Mouse (Mus musculus) embryonic facial prominence, embryonic 13.5 days (tissue): ENCODE results near the gene Kif27. TPM values are rescaled to one million over a fixed set of nuclear protein-coding genes. Genes with fewer than 3 reads are reported as not detected.

ENCODE experiments used
- ATAC-seq: fragments of 200-750 bp; cut with Nextera tagmentation; 2 replicates; pipeline ENCODE4 v1.8.0; 2017; ENCODE audit warnings: low read depth; ENCODE audit not compliant: insufficient number of reproducible peaks, insufficient read depth, low FRiP score, low TSS enrichment
- H3K27ac ChIP-seq: fragments of 300-500 bp; sonication (generic); 2 replicates; pipeline ENCODE4 v1.5.1; 2015; ENCODE audit warnings: moderate library complexity, mild to moderate bottlenecking, inconsistent platforms
- H3K27me3 ChIP-seq: fragments of 300-500 bp; sonication (generic); 2 replicates; pipeline ENCODE4 v1.6.1; 2015; ENCODE audit warnings: mild to moderate bottlenecking, inconsistent platforms
- H3K36me3 ChIP-seq: fragments of 300-500 bp; sonication (generic); 2 replicates; pipeline ENCODE4 v1.6.1; 2015; ENCODE audit warnings: mild to moderate bottlenecking, inconsistent platforms
- H3K4me1 ChIP-seq: fragments of 300-500 bp; sonication (generic); 2 replicates; pipeline ENCODE4 v1.6.1; 2015; ENCODE audit warnings: inconsistent platforms
- H3K4me2 ChIP-seq: fragments of 300-500 bp; sonication (generic); 2 replicates; pipeline ENCODE4 v1.6.1; 2015; ENCODE audit warnings: moderate library complexity, mild to moderate bottlenecking, inconsistent platforms
- H3K4me3 ChIP-seq: fragments of 300-500 bp; sonication (generic); 2 replicates; pipeline ENCODE4 v1.5.1; 2015; ENCODE audit warnings: mild to moderate bottlenecking, inconsistent platforms
- H3K9ac ChIP-seq: fragments of 300-500 bp; sonication (generic); 2 replicates; pipeline ENCODE4 v1.6.1; 2015; ENCODE audit warnings: mild to moderate bottlenecking, inconsistent platforms
- H3K9me3 ChIP-seq: fragments of 300-500 bp; sonication (generic); 2 replicates; pipeline ENCODE4 v1.6.1; 2016; ENCODE audit warnings: inconsistent platforms
- WGBS: fragments of 180-500 bp; shearing (Covaris S2); methylation state at CpG from one replicate; pipeline ENCODE4 v1.1.7; 2015; ENCODE audit warnings: mixed read lengths; 5-methylcytosine and 5-hydroxymethylcytosine counted together
- polyA plus RNA-seq: library from polyadenylated mRNA; unstranded; fragments of >200 nt; fragmentation: Nextera tagmentation; extraction: Ambion mirVana; gene quantifications from 2 replicates; pipeline ENCODE4 v1.2.1, GENCODE M21; 2015

Gene Kif27
- polyA plus RNA-seq, 1 experiment from 2014 or later, result 0.98 TPM

GRCm38 (mm10) chr13:58302421-58303145 is 56.3 kb downstream of the Kif27 start:
- no peak overlapping the region for H3K4me2 ChIP-seq
- 84% methylated on average over 9 of the region's 9 CpGs for WGBS
- H3K9me3 ChIP-seq, result no peaks in the 10 kb centered on the region
- H3K36me3 ChIP-seq, result no peaks in the 10 kb centered on the region
- H3K4me3 ChIP-seq, result no peak overlapping the region
- no peak for ATAC-seq
- H3K27me3 ChIP-seq, result no peaks in the 10 kb centered on the region
- no peak overlapping the region for H3K27ac ChIP-seq
- no peak overlapping the region for H3K9ac ChIP-seq
- no peaks in the 10 kb centered on the region; the same call in 1 of the 2 replicates for H3K4me1 ChIP-seq

GRCm38 (mm10) chr13:58301961-58302360 is 57.0 kb downstream of the Kif27 start:
- no peak for ATAC-seq
- Histone ChIP-seq H3K9ac (no peak overlapping the region), H3K9me3 (no peaks in the 10 kb centered on the region), H3K4me1 (no peaks in the 10 kb centered on the region; the same call in 1 of the 2 replicates), H3K27me3 (no peaks in the 10 kb centered on the region), H3K4me3 (no peak overlapping the region), H3K36me3 (no peaks in the 10 kb centered on the region), H3K4me2 (no peak overlapping the region), H3K27ac (no peak overlapping the region)
- 92% methylated on average over 6 of the region's 6 CpGs for WGBS

- no peaks in the 10 kb centered on the region for H3K4me1 ChIP-seq
- H3K4me2 ChIP-seq, result no peak overlapping the region
- WGBS, result 85% methylated on average over 3 of the region's 3 CpGs
- H3K9ac ChIP-seq, result no peak overlapping the region
- no peaks in the 10 kb centered on the region for H3K27me3 ChIP-seq
- no peak overlapping the region for H3K4me3 ChIP-seq
- H3K36me3 ChIP-seq, result no peaks in the 10 kb centered on the region
- ATAC-seq, result no peak
- no peak overlapping the region for H3K27ac ChIP-seq
- no peaks in the 10 kb centered on the region for H3K9me3 ChIP-seq
These were observed 60.2 kb downstream of the Kif27 start for GRCm38 (mm10) chr13:58298756-58299155.

- WGBS, result 54% methylated on average over 3 of the region's 3 CpGs
- H3K36me3 ChIP-seq, result no peaks in the 10 kb centered on the region
These were observed 63.3 kb downstream of the Kif27 start for GRCm38 (mm10) chr13:58295582-58295981.

GRCm38 (mm10) chr13:58292811-58293210 is 66.1 kb downstream of the Kif27 start:
- no peaks in the 10 kb centered on the region for H3K9me3 ChIP-seq
- no peak overlapping the region for H3K4me3 ChIP-seq
- H3K27ac ChIP-seq, result no peak overlapping the region
- WGBS, result 11% methylated on average over 5 of the region's 5 CpGs
- H3K9ac ChIP-seq, result no peak overlapping the region
- no peaks in the 10 kb centered on the region for H3K27me3 ChIP-seq
- no peak overlapping the region for H3K4me2 ChIP-seq
- H3K4me1 ChIP-seq, result 0 out of 2 replicates have a peak, but pooled peaks cover 3% of the 10 kb centered on the region
- no peaks in the 10 kb centered on the region for H3K36me3 ChIP-seq
- no peak for ATAC-seq

More at GRCm38 (mm10) chr13:58295582-58295981, 63.3 kb downstream of the Kif27 start:
- H3K27me3 ChIP-seq, result no peaks in the 10 kb centered on the region
- no peak overlapping the region for H3K4me3 ChIP-seq
- no peak for ATAC-seq
- H3K9me3 ChIP-seq, result no peaks in the 10 kb centered on the region
- no peak overlapping the region for H3K4me2 ChIP-seq
- H3K9ac ChIP-seq, result no peak overlapping the region
- no peak overlapping the region for H3K27ac ChIP-seq
- 0 out of 2 replicates have a peak, but pooled peaks cover 3% of the 10 kb centered on the region for H3K4me1 ChIP-seq

- no peak overlapping the region for H3K27ac ChIP-seq
- H3K4me2 ChIP-seq, result no peak overlapping the region
- H3K27me3 ChIP-seq, result no peaks in the 10 kb centered on the region
- WGBS, result 82% methylated on average over 1 of the region's 1 CpGs
- 0 out of 2 replicates have a peak, but pooled peaks cover 3% of the 10 kb centered on the region for H3K4me1 ChIP-seq
- no peak for ATAC-seq
- H3K9ac ChIP-seq, result no peak overlapping the region
- H3K9me3 ChIP-seq, result no peaks in the 10 kb centered on the region
- H3K36me3 ChIP-seq, result no peaks in the 10 kb centered on the region
- H3K4me3 ChIP-seq, result no peak overlapping the region
These were observed 69.6 kb downstream of the Kif27 start for GRCm38 (mm10) chr13:58289308-58289707.

- no peak overlapping the region for H3K27ac ChIP-seq
- H3K9ac ChIP-seq, result no peak overlapping the region
- H3K4me3 ChIP-seq, result no peak overlapping the region
- H3K9me3 ChIP-seq, result no peaks in the 10 kb centered on the region
- peak overlapping the region; percentile 20; the same call in 1 of the 2 replicates for H3K4me2 ChIP-seq
- H3K27me3 ChIP-seq, result no peaks in the 10 kb centered on the region
- 11% methylated on average over 13 of the region's 13 CpGs for WGBS
- no peak for ATAC-seq
- H3K36me3 ChIP-seq, result no peaks in the 10 kb centered on the region
- H3K4me1 ChIP-seq, result 0 out of 2 replicates have a peak, but pooled peaks cover 2% of the 10 kb centered on the region
These were observed 71.1 kb downstream of the Kif27 start for GRCm38 (mm10) chr13:58287822-58288221.

- 61% methylated on average over 4 of the region's 4 CpGs for WGBS
- no peaks in the 10 kb centered on the region for H3K4me1 ChIP-seq
These were observed 75.5 kb downstream of the Kif27 start for GRCm38 (mm10) chr13:58283466-58283865.

GRCm38 (mm10) chr13:58281936-58282335 is 77.0 kb downstream of the Kif27 start:
- 67% methylated on average over 4 of the region's 4 CpGs for WGBS
- Histone ChIP-seq H3K4me1 (no peaks in the 10 kb centered on the region), H3K27me3 (no peaks in the 10 kb centered on the region)

More at GRCm38 (mm10) chr13:58283466-58283865, 75.5 kb downstream of the Kif27 start:
- no peaks in the 10 kb centered on the region for H3K9me3 ChIP-seq
- H3K9ac ChIP-seq, result no peak overlapping the region
- no peak overlapping the region for H3K4me3 ChIP-seq
- no peak for ATAC-seq
- no peaks in the 10 kb centered on the region for H3K27me3 ChIP-seq
- no peak overlapping the region for H3K27ac ChIP-seq
- H3K36me3 ChIP-seq, result no peaks in the 10 kb centered on the region
- H3K4me2 ChIP-seq, result no peak overlapping the region

GRCm38 (mm10) chr13:58280528-58280927 is 78.4 kb downstream of the Kif27 start:
- no peaks in the 10 kb centered on the region for H3K4me1 ChIP-seq
- no peak for ATAC-seq
- H3K4me3 ChIP-seq, result no peak overlapping the region
- peaks cover 11% of the 10 kb centered on the region for H3K27me3 ChIP-seq
- H3K27ac ChIP-seq, result no peak overlapping the region
- no peaks in the 10 kb centered on the region for H3K9me3 ChIP-seq
- 80% methylated on average over 3 of the region's 3 CpGs for WGBS
- no peak overlapping the region for H3K4me2 ChIP-seq
- H3K36me3 ChIP-seq, result no peaks in the 10 kb centered on the region
- H3K9ac ChIP-seq, result no peak overlapping the region

More at GRCm38 (mm10) chr13:58281936-58282335, 77.0 kb downstream of the Kif27 start:
- Histone ChIP-seq H3K36me3 (no peaks in the 10 kb centered on the region), H3K9ac (no peak overlapping the region), H3K27ac (no peak overlapping the region), H3K4me3 (no peak overlapping the region), H3K4me2 (no peak overlapping the region), H3K9me3 (no peaks in the 10 kb centered on the region)
- ATAC-seq, result no peak

GRCm38 (mm10) chr13:58276256-58276655 is 82.7 kb downstream of the Kif27 start:
- Histone ChIP-seq H3K4me2 (no peak overlapping the region), H3K9ac (no peak overlapping the region), H3K27ac (no peak overlapping the region), H3K36me3 (no peaks in the 10 kb centered on the region), H3K27me3 (peaks cover 19% of the 10 kb centered on the region), H3K9me3 (no peaks in the 10 kb centered on the region), H3K4me3 (no peak overlapping the region), H3K4me1 (peaks cover 14% of the 10 kb centered on the region)
- no peak for ATAC-seq
- 81% methylated on average over 10 of the region's 10 CpGs for WGBS

GRCm38 (mm10) chr13:58275599-58275998 is 83.3 kb downstream of the Kif27 start, which contains the start of gene Gkap1:
Gkap1 (minus strand) TSS chr13:58275699.
- no peak for ATAC-seq
- 70% methylated on average over 8 of the region's 8 CpGs for WGBS
- H3K4me1 ChIP-seq, result peaks cover 14% of the 10 kb centered on the region

More at GRCm38 (mm10) chr13:58275599-58275998, 83.3 kb downstream of the Kif27 start, which contains the start of gene Gkap1:
- H3K27me3 ChIP-seq, result peaks cover 19% of the 10 kb centered on the region
- peak within 1 kb of the TSS; percentile 75 for H3K4me2 ChIP-seq
- H3K27ac ChIP-seq, result peak within 1 kb of the TSS; percentile 78
- H3K4me3 ChIP-seq, result peak within 1 kb of the TSS; percentile 88
- no peaks in the 10 kb centered on the region for H3K36me3 ChIP-seq
- H3K9me3 ChIP-seq, result no peaks in the 10 kb centered on the region
- H3K9ac ChIP-seq, result peak within 1 kb of the TSS; percentile 84
